ENCODE assay signal across 8 mouse cellular contexts in genomic region chr17:28312232-28313211, GRCm38 (mm10). TPM values are rescaled to one million over a fixed set of nuclear protein-coding genes. Genes with fewer than 3 reads are reported as not detected.
DNase-seq lines count a peak whose midpoint lies in the region; ATAC-seq and TF ChIP-seq lines count a peak whose summit lies in the region.

No protein-coding gene starts in this region.

- H3K4me2 ChIP-seq in liver, embryonic 11.5 days = peak overlapping the region; percentile 89
- peak overlapping the region; percentile 93 for H3K4me2 ChIP-seq in neural tube, embryonic 12.5 days (replicated peaks)

- H3K9ac ChIP-seq in liver, embryonic 11.5 days (ENCODE audit: low read depth, low read length) = peak overlapping the region; percentile 46; the same call in 1 of the 2 replicates
- H3K9ac ChIP-seq in neural tube, embryonic 12.5 days = 0 out of 2 replicates have a peak overlapping the region, but pooled peaks have one; percentile 2

- H3K27ac ChIP-seq in testis, adult 2 months (ENCODE audit: control insufficient read depth, insufficient read depth, low read depth, low read length) = no peak overlapping the region
- peak overlapping the region; percentile 96 for H3K27ac ChIP-seq in hindbrain, embryonic 10.5 days
- H3K27ac ChIP-seq in liver, embryonic 11.5 days (ENCODE audit: low read depth, low read length) = peak overlapping the region; percentile 74
- H3K27ac ChIP-seq in neural tube, embryonic 12.5 days = no peak overlapping the region

- TF ChIP-seq POLR2A in testis, adult 2 months (IDR thresholded peaks at IDR 0.05; ENCODE audit: control insufficient read depth, low read depth, low read length) = no peak

- peak; percentile 29; the same call in 1 of the 2 replicates for ATAC-seq in common myeloid progenitor, adult 5-6 weeks (replicated peaks; ENCODE audit: low read depth, poor library complexity, severe bottlenecking)
- peak; percentile 10 for ATAC-seq in liver, embryonic 11.5 days (replicated peaks; ENCODE audit: low FRiP score)
- ATAC-seq in neural tube, embryonic 12.5 days (ENCODE audit: low FRiP score, low read depth) = peak; percentile 35; the same call in 1 of the 2 replicates

- no peaks in the 10 kb centered on the region for H3K27me3 ChIP-seq in testis, adult 2 months (ENCODE audit: control insufficient read depth, insufficient read depth, low read length)
- no peaks in the 10 kb centered on the region for H3K27me3 ChIP-seq in hindbrain, embryonic 10.5 days (ENCODE audit: insufficient read depth, poor library complexity, severe bottlenecking)
- H3K27me3 ChIP-seq in liver, embryonic 11.5 days (replicated peaks; ENCODE audit: control insufficient read depth, insufficient read depth, low read length) = no peaks in the 10 kb centered on the region
- no peaks in the 10 kb centered on the region for H3K27me3 ChIP-seq in neural tube, embryonic 12.5 days (replicated peaks)

- WGBS in hindbrain, embryonic 10.5 days = 25% methylated on average over 17 of the region's 17 CpGs
- 17% methylated on average over 17 of the region's 17 CpGs for WGBS in liver, embryonic 11.5 days
- WGBS in neural tube, embryonic 12.5 days = 27% methylated on average over 17 of the region's 17 CpGs

- no peak for DNase-seq in testis, postnatal 14 days (ENCODE audit: low spot score)
- peak; percentile 37 for DNase-seq in hindbrain, embryonic 10.5 days (ENCODE audit: low spot score)
- DNase-seq in liver, embryonic 11.5 days (ENCODE audit: low spot score) = no peak
- no peak for DNase-seq in urinary bladder, postnatal 10 days (ENCODE audit: low spot score)
- no peak for DNase-seq in frontal cortex, postnatal 25 days (ENCODE audit: low spot score in 2 of 2)

- H3K9me3 ChIP-seq in hindbrain, embryonic 10.5 days = no peaks in the 10 kb centered on the region
- H3K9me3 ChIP-seq in liver, embryonic 11.5 days (ENCODE audit: control insufficient read depth, low read length) = no peaks in the 10 kb centered on the region
- no peaks in the 10 kb centered on the region for H3K9me3 ChIP-seq in neural tube, embryonic 12.5 days

- TF ChIP-seq CTCF in testis, adult 2 months (IDR thresholded peaks at IDR 0.05; ENCODE audit: control insufficient read depth, insufficient read depth, insufficient replicate concordance, low read depth, low read length) = no peak

- H3K36me3 ChIP-seq in testis, adult 2 months (ENCODE audit: control insufficient read depth, insufficient read depth, low read length) = no peaks in the 10 kb centered on the region
- peaks cover 24% of the 10 kb centered on the region for H3K36me3 ChIP-seq in hindbrain, embryonic 10.5 days
- H3K36me3 ChIP-seq in liver, embryonic 11.5 days (ENCODE audit: control insufficient read depth, insufficient read depth, low read length) = peaks cover 13% of the 10 kb centered on the region; the same call in 1 of the 2 replicates
- peaks cover 18% of the 10 kb centered on the region for H3K36me3 ChIP-seq in neural tube, embryonic 12.5 days

- peak overlapping the region; percentile 59 for H3K4me3 ChIP-seq in testis, adult 2 months (ENCODE audit: control insufficient read depth, low read depth, low read length)
- peak overlapping the region; percentile 92 for H3K4me3 ChIP-seq in hindbrain, embryonic 10.5 days
- peak overlapping the region; percentile 85 for H3K4me3 ChIP-seq in liver, embryonic 11.5 days (ENCODE audit: low read depth, low read length)
- H3K4me3 ChIP-seq in neural tube, embryonic 12.5 days = peak overlapping the region; percentile 28

- peaks cover 8% of the 10 kb centered on the region for H3K4me1 ChIP-seq in testis, adult 2 months (ENCODE audit: control insufficient read depth, insufficient read depth, low read length)
- H3K4me1 ChIP-seq in hindbrain, embryonic 10.5 days (replicated peaks) = peaks cover 53% of the 10 kb centered on the region
- peaks cover 33% of the 10 kb centered on the region for H3K4me1 ChIP-seq in liver, embryonic 11.5 days (replicated peaks; ENCODE audit: control insufficient read depth, insufficient read depth, low read length)
- peaks cover 15% of the 10 kb centered on the region for H3K4me1 ChIP-seq in neural tube, embryonic 12.5 days

RNA-seq across cellular contexts. Expression of gene Fance, which starts 0.8 kb away (rescaled TPM):
- 4.3 and 4.4 TPM in 2 replicates for polyA plus RNA-seq in testis, adult 2 months (2012; rRNA removed)
- 15.9 and 36.0 TPM in 2 replicates for total RNA-seq in common myeloid progenitor, adult 5-6 weeks (2017)
- polyA plus RNA-seq in hindbrain, embryonic 10.5 days (2016; fragmentation: Nextera tagmentation; extraction: Ambion mirVana) = 32.6 and 32.9 TPM in 2 replicates
- 30.2 and 31.1 TPM in 2 replicates for polyA plus RNA-seq in liver, embryonic 11.5 days (2014; fragmentation: Nextera tagmentation; extraction: Ambion mirVana)
- polyA plus RNA-seq in neural tube, embryonic 12.5 days (2016; fragmentation: Nextera tagmentation; extraction: Ambion mirVana) = 31.0 and 31.2 TPM in 2 replicates

RNA-seq across cellular contexts. Expression of gene Rpl10a, which starts 15.7 kb away (rescaled TPM):
- 444 and 603 TPM in 2 replicates for polyA plus RNA-seq in testis, adult 2 months (2012; rRNA removed)
- 1,140 and 1,191 TPM in 2 replicates for total RNA-seq in common myeloid progenitor, adult 5-6 weeks (2017)
- polyA plus RNA-seq in hindbrain, embryonic 10.5 days (2016; fragmentation: Nextera tagmentation; extraction: Ambion mirVana) = 439 and 483 TPM in 2 replicates
- 683 and 733 TPM in 2 replicates for polyA plus RNA-seq in liver, embryonic 11.5 days (2014; fragmentation: Nextera tagmentation; extraction: Ambion mirVana)
- polyA plus RNA-seq in neural tube, embryonic 12.5 days (2016; fragmentation: Nextera tagmentation; extraction: Ambion mirVana) = 341 and 353 TPM in 2 replicates

RNA-seq across cellular contexts. Expression of gene Tead3, which starts 38.1 kb away (rescaled TPM):
- polyA plus RNA-seq in testis, adult 2 months (2012; rRNA removed) = 3.2 and 4.3 TPM in 2 replicates
- total RNA-seq in common myeloid progenitor, adult 5-6 weeks (2017) = not detected in 2 replicates
- polyA plus RNA-seq in hindbrain, embryonic 10.5 days (2016; fragmentation: Nextera tagmentation; extraction: Ambion mirVana) = 5.5 and 6.1 TPM in 2 replicates
- polyA plus RNA-seq in liver, embryonic 11.5 days (2014; fragmentation: Nextera tagmentation; extraction: Ambion mirVana) = 4.3 and 4.6 TPM in 2 replicates
- polyA plus RNA-seq in neural tube, embryonic 12.5 days (2016; fragmentation: Nextera tagmentation; extraction: Ambion mirVana) = 3.5 and 4.8 TPM in 2 replicates

RNA-seq across cellular contexts. Expression of gene Tulp1, which starts 52.5 kb away (rescaled TPM):
- 0.12 and 0.36 TPM in 2 replicates for polyA plus RNA-seq in testis, adult 2 months (2012; rRNA removed)
- not detected in 2 replicates for total RNA-seq in common myeloid progenitor, adult 5-6 weeks (2017)
- polyA plus RNA-seq in hindbrain, embryonic 10.5 days (2016; fragmentation: Nextera tagmentation; extraction: Ambion mirVana) = 2.8 and 4.0 TPM in 2 replicates
- polyA plus RNA-seq in liver, embryonic 11.5 days (2014; fragmentation: Nextera tagmentation; extraction: Ambion mirVana) = 2.8 and 3.3 TPM in 2 replicates
- polyA plus RNA-seq in neural tube, embryonic 12.5 days (2016; fragmentation: Nextera tagmentation; extraction: Ambion mirVana) = 3.0 and 5.1 TPM in 2 replicates

Comparison
In these comparisons a context has a peak if more than half of its experiments do, and no peak if none do; other contexts are left out.
1. H3K27ac ChIP-seq: peak in hindbrain, embryonic 10.5 days (single experiment) and liver, embryonic 11.5 days (single experiment); none in testis, adult 2 months (single experiment) and neural tube, embryonic 12.5 days (single experiment).
2. H3K4me3 ChIP-seq: peak in every context shown above with its lines; median percentile 92 in hindbrain, embryonic 10.5 days; 85 in liver, embryonic 11.5 days; 59 in testis, adult 2 months; 28 in neural tube, embryonic 12.5 days.
3. Peak in every context shown above with its lines, with median percentiles within 50 percentile points of each other: ATAC-seq.